Mouse (Mus musculus) hindbrain, postnatal 0 days (tissue): Measurements from ENCODE around the gene Olfr1412. TPM values are rescaled to one million over a fixed set of nuclear protein-coding genes. Genes with fewer than 3 reads are reported as not detected.

Experiments
- ATAC-seq: fragments of 200-750 bp; cut with Nextera tagmentation; 2 replicates; pipeline ENCODE4 v1.8.0; 2017; ENCODE audit warnings: mild to moderate bottlenecking, moderate TSS enrichment, moderate library complexity
- DNase-seq: peaks from one replicate; pipeline ENCODE4 v3.0.0-alpha.2; 2015; ENCODE audit warnings: low spot score
- H3K27ac ChIP-seq: fragments of 300-500 bp; sonication (generic); 2 replicates; pipeline ENCODE4 v1.5.1; 2014; ENCODE audit warnings: mild to moderate bottlenecking
- H3K27me3 ChIP-seq: fragments of 300-500 bp; sonication (generic); 2 replicates; pipeline ENCODE4 v1.6.1; 2014; ENCODE audit warnings: low read length, mixed read lengths; ENCODE audit not compliant: insufficient read depth
- H3K36me3 ChIP-seq: fragments of 300-500 bp; sonication (generic); 2 replicates; pipeline ENCODE4 v1.6.1; 2014; ENCODE audit warnings: low read length, mixed read lengths; ENCODE audit not compliant: insufficient read depth
- H3K4me1 ChIP-seq: fragments of 300-500 bp; sonication (generic); 2 replicates; pipeline ENCODE4 v1.6.1; 2014; ENCODE audit warnings: antibody characterized with exemption, low read length, mixed read lengths; ENCODE audit not compliant: insufficient read depth
- H3K4me2 ChIP-seq: fragments of 300-500 bp; sonication (generic); 2 replicates; pipeline ENCODE4 v1.6.1; 2014; ENCODE audit warnings: low read depth, mild to moderate bottlenecking, low read length, moderate library complexity, mixed read lengths
- H3K4me3 ChIP-seq: fragments of 300-500 bp; sonication (generic); 2 replicates; pipeline ENCODE4 v1.5.1; 2014; ENCODE audit warnings: low read length
- H3K9ac ChIP-seq: fragments of 300-500 bp; sonication (generic); replicated peaks from 2 replicates; pipeline ENCODE4 v1.6.1; 2014; ENCODE audit warnings: mild to moderate bottlenecking, low read length, moderate library complexity, mixed read lengths
- H3K9me3 ChIP-seq: fragments of 300-500 bp; sonication (generic); 2 replicates; pipeline ENCODE4 v1.6.1; 2016; ENCODE audit warnings: low read length, mixed read lengths
- CTCF ChIP-seq: IDR thresholded peaks from 2 replicates; pipeline ENCODE4 v1.5.1; 2016; ENCODE audit warnings: antibody characterized with exemption, control low read depth, low read depth
- WGBS: fragments of 180-500 bp; shearing (Covaris S2); extraction: QIAGEN DNeasy Blood & Tissue Kit; methylation state at CpG from one replicate; pipeline ENCODE4 v1.1.7; 2014; 5-methylcytosine and 5-hydroxymethylcytosine counted together
- polyA plus RNA-seq: library from polyadenylated mRNA; unstranded; fragments of >200 nt; fragmentation: Nextera tagmentation; extraction: Ambion mirVana; gene quantifications from 2 replicates; pipeline ENCODE4 v1.2.1, GENCODE M21; 2015
- total RNA-seq: library from RNA; depleted of rRNA; stranded (reverse); fragments of >200 nt; gene quantifications from 2 replicates; pipeline ENCODE4 v1.2.3, GENCODE M21; 2014; rRNA removed

The Olfr1412 gene
- not detected in 2 replicates for total RNA-seq
- polyA plus RNA-seq: not detected in 2 replicates

DNA sequence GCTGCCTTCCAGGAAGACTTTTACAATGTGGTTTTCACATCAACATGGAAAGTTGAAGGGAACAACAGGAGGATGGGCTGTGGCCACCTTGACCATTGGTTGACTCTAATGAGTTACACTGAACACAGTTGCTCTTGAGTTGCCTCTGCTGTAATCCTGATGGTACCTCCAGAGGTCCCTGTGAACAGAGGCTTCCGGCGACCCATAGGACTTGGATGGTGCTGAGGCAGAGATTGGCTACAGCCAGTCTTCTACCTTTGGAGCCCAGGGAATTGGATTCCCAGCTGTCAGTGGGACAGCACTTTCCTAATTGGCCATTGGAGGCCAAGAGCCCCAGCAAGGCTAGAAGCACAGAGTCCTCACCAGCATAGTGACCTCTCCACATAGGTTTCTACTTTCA is at the start of gene Olfr1412:
TSS of gene Olfr1412 (plus strand) at position 301 of the 400 bp plus-strand sequence.
- Histone ChIP-seq H3K4me1 (no peaks in the 10 kb centered on the region), H3K27ac (no peak within 1 kb of the TSS), H3K4me3 (no peak within 1 kb of the TSS), H3K36me3 (no peaks in the 10 kb centered on the region), H3K4me2 (no peak within 1 kb of the TSS), H3K9ac (no peak within 1 kb of the TSS), H3K9me3 (0 out of 2 replicates have a peak, but pooled peaks cover 3% of the 10 kb centered on the region), H3K27me3 (no peaks in the 10 kb centered on the region)
- DNase-seq: no peak
- 84% methylated on average over 2 of the region's 2 CpGs for WGBS
- no peak for ATAC-seq
- no peak for TF ChIP-seq CTCF

DNA sequence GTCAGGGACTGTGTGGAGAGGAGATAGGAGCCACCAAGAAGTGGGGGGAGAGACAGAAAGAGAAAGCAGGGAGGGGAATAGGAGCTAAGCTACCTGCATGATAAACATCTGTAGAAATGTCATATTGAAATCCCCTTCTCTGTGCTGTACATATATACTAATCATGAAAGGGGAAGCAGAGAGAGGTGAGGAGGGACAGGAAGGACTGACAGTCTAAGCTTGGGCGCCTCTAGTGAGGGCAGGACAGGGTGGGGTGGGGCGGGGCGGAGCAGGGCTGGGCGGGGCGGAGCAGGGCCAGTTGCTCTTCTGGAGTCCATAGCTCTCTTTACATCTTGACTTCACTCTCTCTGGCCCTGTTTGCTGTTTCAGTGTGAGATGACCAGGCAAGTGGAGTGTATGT is 48.6 kb upstream of the Olfr1412 start:
- TF ChIP-seq CTCF: no peak
- no peak for ATAC-seq
- Histone ChIP-seq H3K36me3 (no peaks in the 10 kb centered on the region), H3K27ac (no peak overlapping the region), H3K9ac (no peak overlapping the region), H3K4me2 (no peak overlapping the region), H3K9me3 (no peaks in the 10 kb centered on the region), H3K4me3 (no peak overlapping the region), H3K4me1 (no peaks in the 10 kb centered on the region), H3K27me3 (no peaks in the 10 kb centered on the region)
- no peak for DNase-seq
- WGBS: 55% methylated on average over 5 of the region's 5 CpGs

DNA sequence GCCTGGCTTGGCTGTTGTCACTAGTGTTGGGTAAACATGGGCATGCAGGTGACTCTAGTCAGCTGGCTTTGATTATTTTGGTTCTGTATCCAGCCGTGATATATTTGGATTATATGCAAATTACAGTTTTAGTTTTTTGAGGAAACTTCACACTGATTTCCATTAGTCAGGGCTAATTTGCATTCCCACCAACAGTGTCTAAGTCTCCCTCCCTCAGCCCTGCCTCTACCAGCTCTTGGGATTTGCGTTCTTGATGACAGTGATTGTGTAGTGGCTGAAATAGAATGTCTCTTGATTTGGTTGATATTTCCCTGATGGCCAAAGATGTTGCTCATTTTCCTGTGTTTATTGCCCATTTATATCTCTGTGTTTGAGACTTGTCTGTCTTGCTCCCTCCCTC is 46.5 kb upstream of the Olfr1412 start:
- DNase-seq (no peak), ATAC-seq (no peak)
- Histone ChIP-seq H3K4me3 (no peak overlapping the region), H3K27ac (no peak overlapping the region), H3K9ac (no peak overlapping the region), H3K36me3 (no peaks in the 10 kb centered on the region), H3K4me2 (no peak overlapping the region), H3K4me1 (no peaks in the 10 kb centered on the region), H3K27me3 (no peaks in the 10 kb centered on the region), H3K9me3 (no peaks in the 10 kb centered on the region)
- TF ChIP-seq CTCF: no peak
- 37% methylated on average over 2 of the region's 2 CpGs for WGBS

DNA sequence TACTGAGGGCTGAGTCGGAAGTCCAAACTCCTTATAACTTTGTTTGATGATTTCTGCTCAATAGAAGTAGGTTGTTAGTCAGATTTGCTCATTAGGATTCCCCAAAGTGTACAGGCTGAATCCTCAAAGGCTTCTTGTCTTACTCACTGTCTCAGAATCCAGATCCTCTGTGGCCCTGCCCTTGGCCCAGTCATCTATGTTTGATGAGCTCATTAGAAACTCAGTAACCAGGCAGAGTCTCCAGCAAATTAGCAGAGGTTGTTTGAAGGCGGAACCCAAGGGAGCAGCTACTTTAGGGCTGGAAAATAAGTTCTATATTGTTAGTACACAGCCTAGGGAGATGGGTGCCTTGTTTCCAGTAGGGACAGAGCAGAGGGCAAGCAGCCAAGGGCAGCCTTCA is 39.6 kb upstream of the Olfr1412 start:
- no peak for TF ChIP-seq CTCF
- Histone ChIP-seq H3K27me3 (no peaks in the 10 kb centered on the region), H3K4me3 (no peak overlapping the region), H3K4me1 (no peaks in the 10 kb centered on the region), H3K4me2 (no peak overlapping the region), H3K9ac (no peak overlapping the region), H3K9me3 (no peaks in the 10 kb centered on the region), H3K36me3 (no peaks in the 10 kb centered on the region), H3K27ac (no peak overlapping the region)
- WGBS: 88% methylated on average over 2 of the region's 2 CpGs
- DNase-seq: no peak
- ATAC-seq: no peak

DNA sequence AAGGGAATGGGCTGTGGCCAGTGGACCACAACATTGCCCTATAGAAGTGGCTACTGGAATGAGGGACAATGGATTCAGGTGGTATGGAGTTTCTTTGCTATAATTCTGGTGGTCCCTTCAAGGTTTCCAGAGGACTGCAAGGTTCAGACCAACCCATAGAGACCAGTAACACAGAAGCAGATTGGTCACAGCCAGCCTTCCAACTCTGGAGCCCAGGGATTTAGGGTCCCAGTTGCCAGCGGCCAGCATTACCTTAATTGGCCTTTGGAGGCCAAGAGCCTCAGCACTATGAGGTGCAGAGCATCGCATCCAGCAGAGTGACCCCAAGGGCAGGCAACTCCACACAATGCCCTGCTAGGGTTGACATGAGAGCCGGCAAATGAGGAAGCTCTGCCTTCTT is 14.6 kb upstream of the Olfr1412 start, which contains the start of gene Olfr1413:
TSS of gene Olfr1413 (plus strand) at position 301 of the 400 bp plus-strand sequence.
- Histone ChIP-seq H3K4me3 (no peak within 1 kb of the TSS), H3K9ac (no peak within 1 kb of the TSS), H3K9me3 (no peaks in the 10 kb centered on the region), H3K36me3 (no peaks in the 10 kb centered on the region), H3K27me3 (no peaks in the 10 kb centered on the region), H3K4me2 (no peak within 1 kb of the TSS), H3K27ac (no peak within 1 kb of the TSS), H3K4me1 (no peaks in the 10 kb centered on the region)
- TF ChIP-seq CTCF: no peak
- ATAC-seq (no peak), DNase-seq (no peak)
- 76% methylated on average over 3 of the region's 3 CpGs for WGBS

DNA sequence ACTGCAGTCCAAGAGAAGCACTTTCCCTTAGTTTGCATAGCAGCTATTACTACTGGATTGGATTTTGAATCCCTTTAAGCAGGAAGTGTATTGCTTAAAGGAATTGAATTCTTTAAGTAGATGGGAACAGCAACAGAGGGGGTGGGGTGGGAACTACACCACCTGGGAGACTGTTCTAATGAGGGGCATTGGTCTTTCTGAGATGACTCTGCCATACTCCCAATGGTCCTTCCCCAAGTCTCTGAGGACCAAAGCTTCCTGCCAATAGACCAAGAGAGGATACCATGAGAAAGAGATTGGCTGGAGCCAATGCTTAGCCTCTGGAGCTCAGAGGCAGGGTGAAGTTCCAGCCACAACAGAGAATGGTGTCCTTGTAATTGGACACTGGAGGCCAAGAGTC is 8.5 kb downstream of the Olfr1412 start, which contains the start of gene Olfr1411:
TSS of gene Olfr1411 (plus strand) at position 301 of the 400 bp plus-strand sequence.
- H3K36me3 ChIP-seq: no peaks in the 10 kb centered on the region
- no peak within 1 kb of the TSS for H3K4me3 ChIP-seq
- no peak for ATAC-seq
- H3K4me1 ChIP-seq: no peaks in the 10 kb centered on the region
- no peak for TF ChIP-seq CTCF
- no peaks in the 10 kb centered on the region for H3K9me3 ChIP-seq
- no peak within 1 kb of the TSS for H3K27ac ChIP-seq
- no peaks in the 10 kb centered on the region for H3K27me3 ChIP-seq
- H3K9ac ChIP-seq: no peak within 1 kb of the TSS
- no peak for DNase-seq
- H3K4me2 ChIP-seq: no peak within 1 kb of the TSS

DNA sequence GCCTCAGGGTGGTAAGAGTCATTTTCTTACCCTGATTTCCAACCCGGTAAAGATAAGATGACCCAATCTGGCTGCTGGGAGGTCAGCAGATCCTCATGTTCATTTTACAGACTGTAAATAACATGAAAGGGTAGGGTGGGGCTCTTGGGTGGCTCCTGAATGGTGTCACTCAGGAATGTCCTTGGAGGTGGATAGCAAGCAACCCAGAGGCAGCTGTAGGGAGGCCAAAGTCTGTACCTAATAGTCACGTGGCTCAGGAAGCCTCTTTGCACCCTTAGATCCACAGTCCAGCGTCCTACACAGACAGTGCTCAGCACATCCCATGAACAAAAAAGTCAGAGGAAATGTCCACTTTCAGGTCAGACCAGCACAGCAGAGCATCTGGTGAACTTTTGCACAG is 10.4 kb downstream of the Olfr1412 start:
- no peak overlapping the region for H3K27ac ChIP-seq
- no peaks in the 10 kb centered on the region for H3K9me3 ChIP-seq
- TF ChIP-seq CTCF: no peak
- H3K4me3 ChIP-seq: no peak overlapping the region
- ATAC-seq (no peak), DNase-seq (no peak)
- H3K36me3 ChIP-seq: no peaks in the 10 kb centered on the region
- H3K27me3 ChIP-seq: no peaks in the 10 kb centered on the region
- H3K4me2 ChIP-seq: no peak overlapping the region
- no peak overlapping the region for H3K9ac ChIP-seq
- 81% methylated on average over 3 of the region's 3 CpGs for WGBS
- H3K4me1 ChIP-seq: no peaks in the 10 kb centered on the region
